Mouse (Mus musculus): ENCODE measurements at regions not wholly inside any gene's neighbourhood (a gene's known extent, or its start where the extent isn't known, plus 50 kb on each side); places are given as distances from the start of the nearest gene placed in this dataset.

DNA sequence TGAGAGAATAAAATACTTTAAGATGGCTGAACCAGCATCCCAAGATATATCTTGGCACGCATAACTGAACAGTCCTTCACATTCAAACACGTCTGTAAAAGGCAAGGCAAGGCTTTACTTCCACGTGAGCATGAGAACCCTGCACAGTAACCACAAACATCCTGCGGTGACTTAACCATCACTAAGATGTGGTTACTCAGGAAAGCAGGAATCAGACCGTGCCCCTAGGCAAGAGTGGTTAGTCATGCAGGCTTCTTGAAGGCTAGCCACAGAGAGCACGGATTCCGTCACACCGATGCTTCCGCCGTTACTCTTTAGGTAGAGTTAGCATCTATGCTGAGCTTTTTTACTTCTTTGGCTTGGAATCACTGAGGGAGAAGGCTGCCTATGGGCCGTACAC lies 266.8 kb downstream of the Barhl2 start:
- TF ChIP-seq POLR2A (IDR thresholded peaks at IDR 0.05; ENCODE audit: low read depth, low read length) (no peak), CTCF (conservative IDR thresholded peaks at IDR 0.05; ENCODE audit: insufficient read depth, insufficient read length, low read depth, low read length) (no peak)

All from kidney, adult 2 months (tissue).